Mouse (Mus musculus): ENCODE measurements around the gene Olfr385.
"Not testable (repeated sequence)": the region's sequence is repeated elsewhere in the genome, so short reads cannot be mapped to it uniquely, and the experiment has no call there.

The Olfr385 gene

DNA sequence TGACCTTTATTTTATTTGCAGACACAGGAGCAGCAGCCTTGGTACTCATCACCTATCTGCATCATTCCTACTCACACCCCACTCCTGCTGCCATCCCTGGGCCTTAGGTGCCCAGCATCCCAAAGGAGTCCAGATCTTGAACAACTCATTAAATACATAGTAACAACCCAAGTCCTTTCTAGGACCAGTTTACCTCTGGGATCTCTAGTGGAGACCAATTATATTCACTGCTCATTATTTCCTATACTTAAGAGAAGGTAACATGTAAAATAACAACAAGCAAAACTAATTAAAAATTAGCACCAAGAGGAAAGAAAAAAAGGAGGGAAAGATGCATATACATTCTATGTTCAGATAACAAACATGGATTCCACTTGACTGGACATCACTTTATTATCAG lies at the start of gene Olfr385:
Gene Olfr385 (minus strand): TSS at position 101 of the 400 bp plus-strand sequence.
- no peak for DNase-seq (ENCODE audit: low spot score in 2 of 2)

DNA sequence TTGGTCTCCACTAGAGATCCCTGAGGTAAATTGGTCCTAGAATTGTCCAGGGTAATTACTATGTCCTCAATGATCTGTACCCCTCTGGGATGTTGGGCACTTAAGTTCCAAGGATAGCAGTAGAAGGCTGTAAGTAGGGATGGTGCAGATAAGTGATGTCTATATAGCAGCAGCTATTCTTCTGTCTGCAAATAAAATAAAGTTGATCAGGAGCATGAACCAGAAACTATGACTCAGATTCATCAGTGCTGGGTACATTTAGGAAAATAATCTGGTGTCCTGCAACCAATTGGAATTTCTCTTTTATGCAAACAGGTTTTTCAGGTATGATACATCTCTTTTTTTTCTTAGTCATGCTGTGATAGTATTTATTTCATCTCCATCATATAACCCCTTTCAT lies 5.5 kb upstream of the Olfr385 start, which contains the start of gene Olfr384:
Gene Olfr384 (plus strand): TSS at position 301 of the 400 bp plus-strand sequence.
- DNase-seq (ENCODE audit: low spot score in 2 of 2), result no peak

- not testable (repeated sequence) for DNase-seq (ENCODE audit: low spot score in 2 of 2)
Measured at GRCm38 (mm10) chr11:73583188-73583587, 9.6 kb downstream of the Olfr385 start.

DNA sequence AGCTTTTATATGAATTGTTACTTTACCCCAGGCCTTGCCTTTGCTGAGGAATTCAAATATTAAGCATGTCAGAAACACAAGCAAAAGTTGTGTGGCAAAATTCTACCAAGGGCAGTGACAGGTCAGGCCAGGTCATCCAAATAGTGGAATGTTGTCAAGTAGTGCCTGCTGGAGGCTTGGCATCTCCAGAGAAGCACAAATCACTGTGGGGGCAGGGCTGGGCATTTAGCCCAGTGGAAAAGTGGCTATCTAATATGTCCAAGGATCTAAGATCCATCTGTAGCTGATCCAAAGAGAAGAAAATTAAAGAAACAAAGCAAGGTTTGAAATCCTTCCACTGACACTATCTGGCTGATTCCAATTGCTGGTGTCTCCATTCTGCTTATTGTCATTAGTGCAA lies 12.9 kb downstream of the Olfr385 start:
- no peak for DNase-seq (ENCODE audit: low spot score in 2 of 2)

Measured in frontal cortex, postnatal 25 days (tissue).